23 mouse cellular contexts compared by ENCODE assay signal in genomic region chr14:45716100-45716499, GRCm38 (mm10). TPM values are rescaled to one million over a fixed set of nuclear protein-coding genes. Genes with fewer than 3 reads are reported as not detected.
DNase-seq lines count a peak whose midpoint lies in the region; ATAC-seq and TF ChIP-seq lines count a peak whose summit lies in the region.
"Had no signal": no experiment of that assay in that cellular context is flagged by ENCODE, and none has a peak within 500 bp of the region (broad histone marks: within the 10 kb centered on the region; RNA-seq: fewer than 3 reads in every experiment).

No protein-coding gene starts in this region.

- H3K4me2 ChIP-seq in heart, embryonic 12.5 days = no peak overlapping the region
- no peak overlapping the region for H3K4me2 ChIP-seq in hindbrain, embryonic 13.5 days
- no peak overlapping the region for H3K4me2 ChIP-seq in midbrain, embryonic 15.5 days

- H3K9ac ChIP-seq in heart, embryonic 12.5 days = no peak overlapping the region
- H3K9ac ChIP-seq in hindbrain, embryonic 13.5 days = no peak overlapping the region
- no peak overlapping the region for H3K9ac ChIP-seq in midbrain, embryonic 15.5 days

- POLR2A ChIA-PET in Patski (lab: Charles Lee) = interaction anchor here (0.6 to 1.3 kb wide), 2 partner anchors 10 to 21 kb away, joined by 3 read pairs; no protein-coding TSS in a partner anchor

- DNase-seq in gastrocnemius, adult 2 months = no peak
- DNase-seq in gastrocnemius, adult 18-20 months (ENCODE audit: low spot score) = no peak
- peak; percentile 36 for DNase-seq in heart, adult 11 months
- DNase-seq in Patski (ENCODE audit: low read depth, low spot score) (no peak), R1 (ENCODE audit: low read depth, low spot score) (peak; percentile 70)
- DNase-seq: adrenal gland, adult 2 months; adrenal gland, adult 8-10 months; adrenal gland, postnatal 10 days; adrenal gland, postnatal 14 days; adrenal gland, postnatal 25 days; adrenal gland, postnatal 36 days; B cell, adult 2 months; cerebellum, adult 11 months; cerebellum, adult 11-12 months; cerebellum, adult 18-20 months; cerebellum, adult 2 months had no signal

- no peaks in the 10 kb centered on the region for H3K4me1 ChIP-seq in heart, embryonic 12.5 days (replicated peaks)
- no peaks in the 10 kb centered on the region for H3K4me1 ChIP-seq in hindbrain, embryonic 13.5 days (replicated peaks)
- H3K4me1 ChIP-seq in midbrain, embryonic 15.5 days = no peaks in the 10 kb centered on the region

- no peak overlapping the region for H3K4me3 ChIP-seq in gastrocnemius, adult 2 months
- H3K4me3 ChIP-seq in heart, embryonic 12.5 days = no peak overlapping the region
- no peak overlapping the region for H3K4me3 ChIP-seq in hindbrain, embryonic 13.5 days
- H3K4me3 ChIP-seq in midbrain, embryonic 15.5 days = no peak overlapping the region

- no peaks in the 10 kb centered on the region for H3K27me3 ChIP-seq in heart, embryonic 12.5 days (replicated peaks)
- H3K27me3 ChIP-seq in Patski = no peaks in the 10 kb centered on the region
- H3K27me3 ChIP-seq in hindbrain, embryonic 13.5 days = no peaks in the 10 kb centered on the region
- no peaks in the 10 kb centered on the region for H3K27me3 ChIP-seq in midbrain, embryonic 15.5 days (replicated peaks)
- H3K27me3 ChIP-seq: CH12.LX had no signal

- TF ChIP-seq CTCF in gastrocnemius, adult 2 months (IDR thresholded peaks at IDR 0.05) = no peak
- no peak for TF ChIP-seq CTCF in Patski (IDR thresholded peaks at IDR 0.05)

- WGBS in heart, embryonic 12.5 days = 47% methylated on average over 1 of the region's 1 CpGs
- WGBS in hindbrain, embryonic 13.5 days = 0% methylated on average over 1 of the region's 1 CpGs
- WGBS in midbrain, embryonic 15.5 days = 10% methylated on average over 1 of the region's 1 CpGs

- CTCF ChIA-PET in Patski (lab: Charles Lee) = interaction anchor here (1.2 to 1.3 kb wide), 3 partner anchors 13 to 68 kb away, joined by 3 read pairs; no protein-coding TSS in a partner anchor

- H3K9me3 ChIP-seq in heart, embryonic 12.5 days (replicated peaks) = no peaks in the 10 kb centered on the region
- no peaks in the 10 kb centered on the region for H3K9me3 ChIP-seq in hindbrain, embryonic 13.5 days
- H3K9me3 ChIP-seq in midbrain, embryonic 15.5 days = no peaks in the 10 kb centered on the region
- H3K9me3 ChIP-seq: G1E had no signal

- in situ Hi-C loops in Patski (cut with MboI; ENCODE audit: low pct_unique_long_range_greater_than_20kb) = loop anchor here (10.0 kb wide), 1 partner anchor 49 kb away; no protein-coding TSS in a partner anchor

- H3K36me3 ChIP-seq in heart, embryonic 12.5 days = no peaks in the 10 kb centered on the region
- H3K36me3 ChIP-seq in hindbrain, embryonic 13.5 days = no peaks in the 10 kb centered on the region
- no peaks in the 10 kb centered on the region for H3K36me3 ChIP-seq in midbrain, embryonic 15.5 days (replicated peaks)
- H3K36me3 ChIP-seq: G1E had no signal

- peak overlapping the region; percentile 63 for H3K27ac ChIP-seq in gastrocnemius, adult 2 months
- H3K27ac ChIP-seq in heart, embryonic 12.5 days (ENCODE audit: poor library complexity, severe bottlenecking) = no peak overlapping the region
- no peak overlapping the region for H3K27ac ChIP-seq in hindbrain, embryonic 13.5 days
- H3K27ac ChIP-seq in midbrain, embryonic 15.5 days = no peak overlapping the region

- intact Hi-C loops in gastrocnemius, adult 2 months (cut with DNase I) = no loop called here

- no peak for ATAC-seq in heart, embryonic 12.5 days (ENCODE audit: insufficient number of reproducible peaks, low FRiP score)
- peak; percentile 67 for ATAC-seq in Patski
- ATAC-seq in hindbrain, embryonic 13.5 days (ENCODE audit: low FRiP score) = no peak
- no peak for ATAC-seq in midbrain, embryonic 15.5 days (replicated peaks)
- ATAC-seq: activated CD4-positive, CD25-positive, alpha-beta regulatory T cell, adult 4 months; CD4-positive, CD25-positive, alpha-beta regulatory T cell, adult 4 months had no signal

RNA-seq across cellular contexts. Expression of gene Ddhd1, which starts 58.2 kb away (rescaled TPM):
- 1 to 10 TPM; 3.3 TPM for total RNA-seq in gastrocnemius, adult 2 months (2021)
- 1 to 10 TPM; 2.9 TPM for total RNA-seq in gastrocnemius, adult 18-20 months (2021)
- 12.6 and 16.3 TPM in 2 replicates for polyA plus RNA-seq in heart, embryonic 12.5 days (2016; fragmentation: Nextera tagmentation; extraction: Ambion mirVana)
- 30.9 TPM for polyA plus RNA-seq in Patski (2021)
- polyA plus RNA-seq in hindbrain, embryonic 13.5 days (2015; fragmentation: Nextera tagmentation; extraction: Ambion mirVana) = 15.8 and 19.2 TPM in 2 replicates
- 19.3 and 19.8 TPM in 2 replicates for polyA plus RNA-seq in midbrain, embryonic 15.5 days (2015; fragmentation: Nextera tagmentation; extraction: Ambion mirVana)

Comparison
In these comparisons a context has a peak if more than half of its experiments do, and no peak if none do; other contexts are left out.
1. DNase-seq: peak in heart, adult 11 months (single experiment) and R1 (single experiment); none in gastrocnemius, adult 2 months (single experiment), gastrocnemius, adult 18-20 months (single experiment) and Patski (single experiment).